Mouse (Mus musculus) limb, embryonic 14.5 days (tissue): ENCODE measurements around the gene Ndufc1. TPM values are rescaled to one million over a fixed set of nuclear protein-coding genes. Genes with fewer than 3 reads are reported as not detected.
A peak's percentile ranks its signal among the peaks of the same experiment; 100 is the strongest.

Experiments
- ATAC-seq: fragments of 200-750 bp; cut with Nextera tagmentation; 2 replicates; pipeline ENCODE4 v1.8.0; 2017; ENCODE audit warnings: low read depth, moderate number of reproducible peaks, moderate TSS enrichment; ENCODE audit not compliant: low FRiP score
- DNase-seq: peaks from one replicate; pipeline ENCODE4 v3.0.0-alpha.2; 2015; ENCODE audit warnings: low spot score
- H3K27ac ChIP-seq: fragments of 300-500 bp; sonication (generic); replicated peaks from 2 replicates; pipeline ENCODE4 v1.5.1; 2014; ENCODE audit warnings: low read depth, mild to moderate bottlenecking, low read length, moderate library complexity, mixed read lengths
- H3K27me3 ChIP-seq: fragments of 300-500 bp; sonication (generic); 2 replicates; pipeline ENCODE4 v1.6.1; 2014; ENCODE audit warnings: low read length, mixed read lengths; ENCODE audit not compliant: control insufficient read depth, insufficient read depth
- H3K36me3 ChIP-seq: fragments of 300-500 bp; sonication (generic); 2 replicates; pipeline ENCODE4 v1.6.1; 2014; ENCODE audit warnings: mild to moderate bottlenecking, low read length, moderate library complexity, mixed read lengths; ENCODE audit not compliant: control insufficient read depth, insufficient read depth
- H3K4me1 ChIP-seq: fragments of 300-500 bp; sonication (generic); 2 replicates; pipeline ENCODE4 v1.6.1; 2014; ENCODE audit warnings: antibody characterized with exemption, low read length, mixed read lengths; ENCODE audit not compliant: control insufficient read depth, insufficient read depth
- H3K4me2 ChIP-seq: fragments of 300-500 bp; sonication (generic); replicated peaks from 2 replicates; pipeline ENCODE4 v1.6.1; 2014; ENCODE audit warnings: low read depth, mild to moderate bottlenecking, low read length, moderate library complexity; ENCODE audit not compliant: severe bottlenecking
- H3K4me3 ChIP-seq: fragments of 300-500 bp; sonication (generic); replicated peaks from 2 replicates; pipeline ENCODE4 v1.5.1; 2014; ENCODE audit warnings: low read length
- H3K9ac ChIP-seq: fragments of 300-500 bp; sonication (generic); 2 replicates; pipeline ENCODE4 v1.6.1; 2014; ENCODE audit warnings: mild to moderate bottlenecking, low read depth, low read length, moderate library complexity; ENCODE audit not compliant: severe bottlenecking
- H3K9me3 ChIP-seq: fragments of 300-500 bp; sonication (generic); 2 replicates; pipeline ENCODE4 v1.6.1; 2016; ENCODE audit warnings: low read length; ENCODE audit not compliant: control insufficient read depth
- POLR2A ChIP-seq: fragments of 200-500 bp; IDR thresholded peaks from 2 replicates; pipeline ENCODE4 v1.8.0; 2012; ENCODE audit warnings: inconsistent platforms, mild to moderate bottlenecking, moderate library complexity, borderline replicate concordance; ENCODE audit not compliant: insufficient read depth, insufficient read length; ENCODE audit errors: extremely low read depth
- WGBS: fragments of 180-500 bp; shearing (Covaris S2); extraction: QIAGEN DNeasy Blood & Tissue Kit; methylation state at CpG from one replicate; pipeline ENCODE4 v1.1.7; 2014; 5-methylcytosine and 5-hydroxymethylcytosine counted together
- polyA plus RNA-seq, 2 experiments: library from polyadenylated mRNA; depleted of rRNA in 1 of 2; stranded (reverse) in 1 of 2; unstranded in 1 of 2; fragments of >200 nt; fragmentation: Nextera tagmentation in 1 of 2; extraction: Ambion mirVana in 1 of 2; gene quantifications; 2 replicates each; pipeline versions ENCODE4 v1.2.1 to v1.2.3; 2012 to 2014

Gene Ndufc1
- polyA plus RNA-seq, 2 experiments = 276 to 624 TPM

GRCm38 (mm10) chr3:51417966-51418365 is 9.2 kb upstream of the Ndufc1 start:
- no peaks in the 10 kb centered on the region for H3K27me3 ChIP-seq
- no peak overlapping the region for H3K27ac ChIP-seq
- H3K9ac ChIP-seq = 0 out of 2 replicates have a peak overlapping the region, but pooled peaks have one; percentile 12
- peak overlapping the region; percentile 85 for H3K4me2 ChIP-seq
- peaks cover 19% of the 10 kb centered on the region for H3K4me1 ChIP-seq
- no peak for TF ChIP-seq POLR2A
- 75% methylated on average over 2 of the region's 2 CpGs for WGBS
- H3K36me3 ChIP-seq = peaks cover 3% of the 10 kb centered on the region; the same call in 1 of the 2 replicates
- DNase-seq (no peak), ATAC-seq (no peak)
- no peaks in the 10 kb centered on the region for H3K9me3 ChIP-seq
- 0 out of 2 replicates have a peak overlapping the region, but pooled peaks have one; percentile 96 for H3K4me3 ChIP-seq

GRCm38 (mm10) chr3:51417485-51417884 is 8.7 kb upstream of the Ndufc1 start:
- 50% methylated on average over 2 of the region's 2 CpGs for WGBS

GRCm38 (mm10) chr3:51417135-51417458 is 8.3 kb upstream of the Ndufc1 start:
- H3K9ac ChIP-seq = peak overlapping the region; percentile 97
- H3K27me3 ChIP-seq = no peaks in the 10 kb centered on the region
- H3K4me1 ChIP-seq = peaks cover 19% of the 10 kb centered on the region
- peak overlapping the region; percentile 85 for H3K4me2 ChIP-seq
- no peaks in the 10 kb centered on the region for H3K9me3 ChIP-seq
- 9% methylated on average over 8 of the region's 8 CpGs for WGBS
- TF ChIP-seq POLR2A = no peak
- peak overlapping the region; percentile 91; the same call in 1 of the 2 replicates for H3K27ac ChIP-seq
- H3K4me3 ChIP-seq = peak overlapping the region; percentile 96
- peaks cover 3% of the 10 kb centered on the region; the same call in 1 of the 2 replicates for H3K36me3 ChIP-seq
- DNase-seq (no peak), ATAC-seq (no peak)

More at GRCm38 (mm10) chr3:51417485-51417884, 8.7 kb upstream of the Ndufc1 start:
- Histone ChIP-seq H3K9me3 (no peaks in the 10 kb centered on the region), H3K36me3 (peaks cover 3% of the 10 kb centered on the region; the same call in 1 of the 2 replicates), H3K27me3 (no peaks in the 10 kb centered on the region), H3K4me2 (peak overlapping the region; percentile 85), H3K4me1 (peaks cover 19% of the 10 kb centered on the region), H3K4me3 (peak overlapping the region; percentile 96), H3K27ac (no peak overlapping the region), H3K9ac (peak overlapping the region; percentile 97; the same call in 1 of the 2 replicates)
- DNase-seq (no peak), ATAC-seq (no peak)
- TF ChIP-seq POLR2A = no peak

GRCm38 (mm10) chr3:51416364-51417134 is 7.8 kb upstream of the Ndufc1 start:
- ATAC-seq = peak; percentile 25
- TF ChIP-seq POLR2A = no peak
- WGBS = under 1% methylated on average over 33 of the region's 68 CpGs
- Histone ChIP-seq H3K4me1 (peaks cover 19% of the 10 kb centered on the region), H3K4me3 (peak overlapping the region; percentile 96), H3K27me3 (no peaks in the 10 kb centered on the region), H3K9ac (peak overlapping the region; percentile 97), H3K36me3 (peaks cover 3% of the 10 kb centered on the region; the same call in 1 of the 2 replicates), H3K9me3 (no peaks in the 10 kb centered on the region), H3K27ac (peak overlapping the region; percentile 91), H3K4me2 (peak overlapping the region; percentile 85)
- no peak for DNase-seq

GRCm38 (mm10) chr3:51416073-51416363 is 7.2 kb upstream of the Ndufc1 start:
- WGBS = 1% methylated on average over 8 of the region's 30 CpGs
- TF ChIP-seq POLR2A = 0 out of 2 replicates have a peak, but pooled peaks have one; percentile 10
- Histone ChIP-seq H3K9ac (peak overlapping the region; percentile 97), H3K4me2 (peak overlapping the region; percentile 85), H3K27me3 (no peaks in the 10 kb centered on the region), H3K9me3 (no peaks in the 10 kb centered on the region), H3K27ac (peak overlapping the region; percentile 91), H3K36me3 (peaks cover 3% of the 10 kb centered on the region; the same call in 1 of the 2 replicates), H3K4me1 (peaks cover 19% of the 10 kb centered on the region), H3K4me3 (peak overlapping the region; percentile 96)
- DNase-seq (no peak), ATAC-seq (peak; percentile 55)
